ENCODE assay signal across 15 mouse cellular contexts in genomic region chr12:75713596-75713995, GRCm38 (mm10).
"Had no signal": no experiment of that assay in that cellular context is flagged by ENCODE, and none has a peak within 500 bp of the region (broad histone marks: within the 10 kb centered on the region; RNA-seq: fewer than 3 reads in every experiment).

No protein-coding gene starts in this region.

- H3K4me3 ChIP-seq: neural tube, embryonic 12.5 days; neural tube, embryonic 13.5 days; neural tube, embryonic 15.5 days; stomach, embryonic 15.5 days had no signal

- H3K9ac ChIP-seq: neural tube, embryonic 12.5 days; neural tube, embryonic 13.5 days; neural tube, embryonic 15.5 days; stomach, embryonic 15.5 days had no signal

- H3K27me3 ChIP-seq: neural tube, embryonic 12.5 days; neural tube, embryonic 13.5 days; neural tube, embryonic 15.5 days; stomach, embryonic 15.5 days had no signal

- H3K4me2 ChIP-seq: neural tube, embryonic 12.5 days; neural tube, embryonic 13.5 days; neural tube, embryonic 15.5 days; stomach, embryonic 15.5 days had no signal

- H3K27ac ChIP-seq: neural tube, embryonic 12.5 days; neural tube, embryonic 13.5 days; neural tube, embryonic 15.5 days; stomach, embryonic 15.5 days; stomach, postnatal 0 days had no signal

- H3K4me1 ChIP-seq: neural tube, embryonic 12.5 days; neural tube, embryonic 13.5 days; neural tube, embryonic 15.5 days; stomach, embryonic 15.5 days had no signal

- H3K36me3 ChIP-seq: neural tube, embryonic 12.5 days; stomach, embryonic 15.5 days had no signal

- H3K9me3 ChIP-seq: neural tube, embryonic 12.5 days; neural tube, embryonic 13.5 days; neural tube, embryonic 15.5 days; stomach, embryonic 15.5 days had no signal

- DNase-seq: retina, postnatal 1 day; right cerebral cortex, adult 18-20 months; right cerebral cortex, postnatal 14 days; right cerebral cortex, postnatal 25 days; right cerebral cortex, postnatal 4 days; spleen, adult 18-20 months; thymus, adult 18-20 months; thymus, postnatal 14 days; thymus, postnatal 25 days; thymus, postnatal 4 days had no signal
